Mouse (Mus musculus): ENCODE measurements around the gene Tmem53. TPM values are rescaled to one million over a fixed set of nuclear protein-coding genes. Genes with fewer than 3 reads are reported as not detected.

The Tmem53 gene
- polyA plus RNA-seq, 1 experiment: 19.0 TPM

- WGBS: 32% methylated on average over 6 of the region's 7 CpGs
- H3K27me3 ChIP-seq (ENCODE audit: control insufficient read depth, insufficient read depth, low read length): peaks cover 14% of the 10 kb centered on the region
Measured at GRCm38 (mm10) chr4:117305461-117305860, 53.7 kb downstream of the Tmem53 start.

DNA sequence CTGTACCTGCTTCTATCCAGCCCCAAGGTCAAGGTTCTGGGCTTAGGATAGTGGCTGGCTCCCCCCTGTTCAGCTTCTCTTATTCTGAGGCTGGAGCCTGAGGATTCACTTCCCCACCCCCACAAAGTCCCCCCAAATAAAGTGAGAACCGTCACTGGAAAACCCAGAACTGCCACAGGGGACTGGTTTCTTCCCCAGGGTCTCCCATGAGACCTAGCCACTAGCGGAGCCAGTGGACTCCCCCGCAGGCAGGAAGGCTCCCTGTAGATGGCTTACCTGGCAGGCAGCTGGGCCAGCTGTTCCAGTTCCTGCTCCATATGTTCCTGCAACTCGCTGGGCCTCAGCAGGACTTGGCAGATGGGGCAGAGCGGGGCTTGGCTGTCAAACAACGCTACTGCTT is 55.5 kb downstream of the Tmem53 start:
- TF ChIP-seq POLR2A (IDR thresholded peaks at IDR 0.05; ENCODE audit: low read depth, low read length) (no peak), CTCF (IDR thresholded peaks at IDR 0.05; ENCODE audit: extremely low read depth, insufficient read length, insufficient replicate concordance, low read depth, low read length) (no peak)
- Histone ChIP-seq H3K36me3 (ENCODE audit: control insufficient read depth, insufficient read depth, low read length) (no peaks in the 10 kb centered on the region), H3K4me3 (ENCODE audit: low read depth, low read length) (no peak overlapping the region), H3K27me3 (ENCODE audit: control insufficient read depth, insufficient read depth, low read length) (peaks cover 14% of the 10 kb centered on the region), H3K27ac (ENCODE audit: insufficient read depth, low read depth, low read length) (no peak overlapping the region), H3K4me1 (ENCODE audit: control insufficient read depth, insufficient read depth, insufficient read length, low read length) (peaks cover 13% of the 10 kb centered on the region)
- 64% methylated on average over 6 of the region's 6 CpGs for WGBS

More at GRCm38 (mm10) chr4:117305461-117305860, 53.7 kb downstream of the Tmem53 start:
- Histone ChIP-seq H3K4me1 (ENCODE audit: control insufficient read depth, insufficient read depth, insufficient read length, low read length) (peaks cover 6% of the 10 kb centered on the region), H3K4me3 (ENCODE audit: low read depth, low read length) (no peak overlapping the region), H3K36me3 (ENCODE audit: control insufficient read depth, insufficient read depth, low read length) (no peaks in the 10 kb centered on the region), H3K27ac (ENCODE audit: insufficient read depth, low read depth, low read length) (no peak overlapping the region)
- no peak for TF ChIP-seq CTCF (IDR thresholded peaks at IDR 0.05; ENCODE audit: extremely low read depth, insufficient read length, insufficient replicate concordance, low read depth, low read length)
- TF ChIP-seq POLR2A (IDR thresholded peaks at IDR 0.05; ENCODE audit: low read depth, low read length): no peak

- WGBS: 89% methylated on average over 1 of the region's 1 CpGs
- no peaks in the 10 kb centered on the region for H3K36me3 ChIP-seq (ENCODE audit: control insufficient read depth, insufficient read depth, low read length)
- no peak overlapping the region for H3K4me3 ChIP-seq (ENCODE audit: low read depth, low read length)
- no peak for TF ChIP-seq POLR2A (IDR thresholded peaks at IDR 0.05; ENCODE audit: low read depth, low read length)
- TF ChIP-seq CTCF (IDR thresholded peaks at IDR 0.05; ENCODE audit: extremely low read depth, insufficient read length, insufficient replicate concordance, low read depth, low read length): no peak
- no peak overlapping the region for H3K27ac ChIP-seq (ENCODE audit: insufficient read depth, low read depth, low read length)
- H3K4me1 ChIP-seq (ENCODE audit: control insufficient read depth, insufficient read depth, insufficient read length, low read length): peaks cover 14% of the 10 kb centered on the region
- peaks cover 6% of the 10 kb centered on the region for H3K27me3 ChIP-seq (ENCODE audit: control insufficient read depth, insufficient read depth, low read length)
Measured at GRCm38 (mm10) chr4:117309427-117309826, 57.7 kb downstream of the Tmem53 start.

DNA sequence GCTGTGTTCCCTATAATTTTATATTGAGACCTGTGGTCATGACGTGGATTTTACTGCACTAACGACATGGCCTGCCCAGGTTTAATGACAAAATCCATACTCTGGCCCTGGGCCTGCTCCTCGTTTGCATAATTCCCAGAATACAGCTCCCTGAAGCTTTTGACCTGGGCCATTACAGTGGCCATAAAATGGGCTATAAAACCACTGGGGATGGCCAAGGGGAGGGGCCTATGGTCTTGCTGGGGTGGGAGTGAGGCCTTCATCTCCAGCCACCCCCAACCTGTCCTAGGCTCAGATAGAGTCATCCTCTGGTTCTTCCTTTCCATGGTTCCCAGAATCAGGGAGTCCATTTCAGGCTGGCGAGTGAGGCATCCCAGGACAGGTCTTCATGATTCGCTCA is 60.1 kb downstream of the Tmem53 start:
- H3K27ac ChIP-seq (ENCODE audit: insufficient read depth, low read depth, low read length): no peak overlapping the region
- H3K4me3 ChIP-seq (ENCODE audit: low read depth, low read length): no peak overlapping the region
- no peaks in the 10 kb centered on the region for H3K36me3 ChIP-seq (ENCODE audit: control insufficient read depth, insufficient read depth, low read length)
- WGBS: 29% methylated on average over 5 of the region's 5 CpGs
- peaks cover 13% of the 10 kb centered on the region for H3K4me1 ChIP-seq (ENCODE audit: control insufficient read depth, insufficient read depth, insufficient read length, low read length)
- TF ChIP-seq CTCF (IDR thresholded peaks at IDR 0.05; ENCODE audit: extremely low read depth, insufficient read length, insufficient replicate concordance, low read depth, low read length) (no peak), POLR2A (IDR thresholded peaks at IDR 0.05; ENCODE audit: low read depth, low read length) (no peak)
- peaks cover 9% of the 10 kb centered on the region for H3K27me3 ChIP-seq (ENCODE audit: control insufficient read depth, insufficient read depth, low read length)

DNA sequence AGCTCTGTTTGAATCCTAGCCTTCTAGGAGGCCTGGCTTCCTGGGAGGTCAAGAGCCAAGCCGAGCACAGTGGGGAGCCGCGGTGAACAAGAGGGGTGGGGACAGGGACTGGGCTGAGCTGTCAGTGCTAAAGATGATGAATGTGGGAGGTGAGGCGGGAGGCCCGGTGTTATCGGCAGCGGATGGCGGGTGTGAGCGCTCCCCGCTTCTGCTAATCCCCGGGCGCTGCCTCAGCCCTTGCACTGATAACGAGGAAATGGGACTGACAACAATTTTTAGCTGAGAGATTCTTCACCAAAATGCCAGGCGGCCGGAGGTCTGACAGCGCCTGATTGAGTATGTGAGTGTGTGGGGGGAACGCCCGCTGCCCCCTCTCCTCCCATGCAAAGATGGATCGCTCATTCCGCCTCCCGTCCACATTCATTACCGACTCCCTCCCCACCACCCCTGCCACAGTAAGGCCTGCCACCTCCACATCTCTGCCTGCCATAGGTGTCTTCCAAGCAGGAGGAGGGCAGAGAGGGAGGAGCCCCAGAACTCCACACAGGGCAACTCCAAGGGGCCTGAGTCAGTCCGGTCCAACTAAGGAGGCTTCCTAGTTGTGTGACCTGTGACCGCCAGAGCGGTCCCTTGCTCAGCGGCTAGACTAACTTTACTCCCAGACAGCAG is 60.8 kb downstream of the Tmem53 start:
- TF ChIP-seq POLR2A (IDR thresholded peaks at IDR 0.05; ENCODE audit: low read depth, low read length) (no peak), CTCF (IDR thresholded peaks at IDR 0.05; ENCODE audit: extremely low read depth, insufficient read length, insufficient replicate concordance, low read depth, low read length) (no peak)
- peaks cover 15% of the 10 kb centered on the region for H3K27me3 ChIP-seq (ENCODE audit: control insufficient read depth, insufficient read depth, low read length)
- H3K36me3 ChIP-seq (ENCODE audit: control insufficient read depth, insufficient read depth, low read length): no peaks in the 10 kb centered on the region
- H3K4me3 ChIP-seq (ENCODE audit: low read depth, low read length): no peak overlapping the region
- H3K27ac ChIP-seq (ENCODE audit: insufficient read depth, low read depth, low read length): no peak overlapping the region
- 22% methylated on average over 26 of the region's 26 CpGs for WGBS
- peaks cover 13% of the 10 kb centered on the region for H3K4me1 ChIP-seq (ENCODE audit: control insufficient read depth, insufficient read depth, insufficient read length, low read length)

DNA sequence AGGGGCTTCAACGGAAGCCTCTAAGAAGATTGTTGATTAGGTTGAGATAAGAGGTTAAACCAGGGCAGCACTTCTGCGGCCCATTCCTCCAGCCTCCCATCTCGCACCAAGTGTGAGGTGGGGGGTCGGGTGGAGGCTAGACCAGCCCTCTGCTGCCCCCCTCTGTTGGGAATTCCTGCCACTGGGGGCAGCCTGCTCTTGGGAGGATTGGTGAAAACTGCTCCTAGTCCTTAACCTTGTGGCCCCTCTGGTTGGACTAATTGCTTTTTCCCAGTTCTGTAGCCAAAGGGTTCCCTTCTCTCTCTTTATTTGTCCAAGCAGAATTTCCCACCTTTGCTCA is 61.3 kb downstream of the Tmem53 start:
- Histone ChIP-seq H3K36me3 (ENCODE audit: control insufficient read depth, insufficient read depth, low read length) (no peaks in the 10 kb centered on the region), H3K4me3 (ENCODE audit: low read depth, low read length) (no peak overlapping the region), H3K4me1 (ENCODE audit: control insufficient read depth, insufficient read depth, insufficient read length, low read length) (peaks cover 13% of the 10 kb centered on the region), H3K27ac (ENCODE audit: insufficient read depth, low read depth, low read length) (no peak overlapping the region), H3K27me3 (ENCODE audit: control insufficient read depth, insufficient read depth, low read length) (peaks cover 17% of the 10 kb centered on the region)
- no peak for TF ChIP-seq CTCF (IDR thresholded peaks at IDR 0.05; ENCODE audit: extremely low read depth, insufficient read length, insufficient replicate concordance, low read depth, low read length)
- TF ChIP-seq POLR2A (IDR thresholded peaks at IDR 0.05; ENCODE audit: low read depth, low read length): no peak
- 41% methylated on average over 4 of the region's 4 CpGs for WGBS

DNA sequence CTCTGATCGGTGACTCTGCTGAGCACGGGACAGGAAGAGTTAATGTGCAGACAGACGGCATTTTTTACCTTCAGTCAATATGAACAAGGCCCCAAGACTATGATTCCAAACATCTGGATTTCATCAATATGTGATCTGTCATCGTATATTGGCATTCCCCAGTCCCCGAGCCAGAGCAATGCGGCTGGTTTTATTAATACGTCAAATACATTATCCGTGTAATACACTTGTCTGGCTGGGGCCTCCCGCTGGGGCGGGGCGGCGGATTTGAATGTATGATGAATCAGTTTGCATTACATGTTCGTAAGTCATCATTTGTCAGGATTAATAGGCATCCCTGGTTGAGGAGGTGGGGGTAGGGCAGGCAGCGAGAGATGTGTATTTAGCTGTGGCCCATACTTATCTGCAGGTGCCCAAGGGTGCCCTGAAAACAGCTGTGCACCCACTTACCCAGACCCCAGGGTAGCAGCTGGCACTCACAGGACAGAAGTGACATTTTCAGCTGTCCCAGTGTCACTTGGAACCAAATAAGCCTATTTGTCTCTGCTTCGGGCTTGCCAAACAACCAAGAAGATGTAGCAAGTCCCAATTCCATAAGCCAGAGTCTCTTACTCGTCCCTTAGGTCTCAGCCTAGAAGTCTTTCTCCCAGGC is 63.2 kb downstream of the Tmem53 start:
- H3K27ac ChIP-seq (ENCODE audit: insufficient read depth, low read depth, low read length): no peak overlapping the region
- peaks cover 20% of the 10 kb centered on the region for H3K27me3 ChIP-seq (ENCODE audit: control insufficient read depth, insufficient read depth, low read length)
- TF ChIP-seq POLR2A (IDR thresholded peaks at IDR 0.05; ENCODE audit: low read depth, low read length) (no peak), CTCF (IDR thresholded peaks at IDR 0.05; ENCODE audit: extremely low read depth, insufficient read length, insufficient replicate concordance, low read depth, low read length) (no peak)
- no peaks in the 10 kb centered on the region for H3K36me3 ChIP-seq (ENCODE audit: control insufficient read depth, insufficient read depth, low read length)
- H3K4me1 ChIP-seq (ENCODE audit: control insufficient read depth, insufficient read depth, insufficient read length, low read length): peaks cover 13% of the 10 kb centered on the region
- H3K4me3 ChIP-seq (ENCODE audit: low read depth, low read length): no peak overlapping the region
- WGBS: 56% methylated on average over 16 of the region's 16 CpGs
